Mouse (Mus musculus) bone marrow macrophage, adult 2 months (primary cell): Measurements from ENCODE around the gene Rpl37.

Experiments used
- CTCF ChIP-seq: IDR thresholded peaks from 2 replicates; pipeline ENCODE4 v1.5.1; 2012; ENCODE audit warnings: low read depth, mild to moderate bottlenecking, low read length, moderate library complexity
- POLR2A ChIP-seq: IDR thresholded peaks from 2 replicates; pipeline ENCODE4 v1.6.1; 2012; ENCODE audit warnings: mild to moderate bottlenecking, low read depth, low read length, borderline replicate concordance

DNA sequence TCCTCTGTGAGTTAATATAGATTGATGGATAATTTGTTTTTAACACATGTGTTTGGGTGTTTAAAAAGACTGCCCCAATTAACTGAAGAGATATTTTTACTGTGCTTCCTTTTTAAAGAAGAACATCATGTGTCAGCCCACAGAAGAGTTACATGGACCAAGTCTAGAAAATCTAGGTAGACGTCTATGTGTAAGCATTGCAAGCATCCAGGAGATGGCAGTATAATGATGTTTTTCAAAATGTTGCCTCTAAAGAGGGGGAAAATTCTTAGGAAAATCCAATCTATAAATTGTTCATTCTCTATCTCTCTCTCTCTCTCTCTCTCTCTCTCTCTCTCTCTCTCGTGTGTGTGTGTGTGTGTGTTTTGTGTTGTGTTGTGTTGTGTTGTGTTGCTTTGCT, 30.3 kb upstream of the Rpl37 start:
- TF ChIP-seq CTCF (no peak), POLR2A (no peak)
